Mouse (Mus musculus): ENCODE measurements around the gene Cfap43.
"Not testable (repeated sequence)": the region's sequence is repeated elsewhere in the genome, so short reads cannot be mapped to it uniquely, and the experiment has no call there.

The Cfap43 gene

DNA sequence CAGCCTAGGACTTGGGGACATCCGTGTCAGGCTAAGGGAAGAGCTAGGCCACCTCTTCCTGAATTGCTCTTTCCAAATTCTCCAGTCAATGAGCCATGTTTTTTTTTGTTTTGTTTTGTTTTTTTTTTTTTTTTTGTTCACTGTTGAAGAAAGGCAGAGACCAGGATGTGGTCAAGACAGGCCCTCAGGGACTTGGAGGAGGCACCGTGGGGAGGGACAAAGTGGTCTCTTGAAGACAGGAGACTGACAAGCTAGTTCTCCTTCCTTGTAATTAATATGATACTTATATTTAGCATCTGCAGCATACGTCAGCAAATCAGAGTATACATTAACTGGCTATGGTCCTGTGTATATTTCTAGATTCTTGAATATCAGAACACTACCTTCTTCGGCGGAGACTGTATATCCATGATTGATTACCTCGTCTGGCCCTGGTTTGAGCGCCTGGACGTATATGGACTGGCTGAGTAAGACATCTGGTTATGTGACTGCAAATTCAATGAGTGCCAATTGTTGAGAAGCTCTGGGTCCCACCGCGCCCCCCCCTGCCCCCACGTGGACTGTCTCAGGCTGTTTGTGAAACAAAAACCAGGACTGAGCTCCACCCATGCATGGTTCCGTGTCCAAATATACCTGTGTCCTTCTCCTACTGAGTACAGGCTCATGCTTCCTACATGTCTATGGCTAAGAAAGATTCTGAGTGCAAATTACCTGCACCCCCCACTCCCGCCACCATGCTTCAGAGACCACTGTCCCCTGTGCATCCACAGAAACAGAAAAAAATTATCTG lies 34.6 kb downstream of the Cfap43 start:
- no peak for DNase-seq

DNA sequence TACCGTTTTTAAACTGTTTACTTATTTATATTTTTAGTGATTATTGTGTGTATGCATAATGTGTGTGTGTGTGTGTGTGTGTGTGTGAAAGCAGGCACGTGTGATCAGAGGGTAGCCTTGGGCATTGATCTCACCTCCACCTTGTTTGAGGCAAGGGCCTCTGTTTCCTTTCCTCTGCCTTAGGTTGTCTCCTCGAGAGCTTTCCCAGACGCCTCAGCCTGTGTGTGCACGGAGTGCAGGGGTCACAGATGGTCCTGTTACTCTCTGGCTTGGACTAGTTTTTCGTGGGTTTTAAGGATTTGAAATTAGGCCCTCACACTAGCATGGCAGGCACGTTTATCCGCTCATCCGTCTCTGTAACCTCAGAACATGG lies 36.2 kb downstream of the Cfap43 start:
- DNase-seq = no peak

- peak; percentile 77 for DNase-seq
These were observed 36.8 kb downstream of the Cfap43 start for GRCm38 (mm10) chr19:47882151-47882881.

- DNase-seq = no peak
These were observed 37.5 kb downstream of the Cfap43 start for GRCm38 (mm10) chr19:47881538-47881937.

DNA sequence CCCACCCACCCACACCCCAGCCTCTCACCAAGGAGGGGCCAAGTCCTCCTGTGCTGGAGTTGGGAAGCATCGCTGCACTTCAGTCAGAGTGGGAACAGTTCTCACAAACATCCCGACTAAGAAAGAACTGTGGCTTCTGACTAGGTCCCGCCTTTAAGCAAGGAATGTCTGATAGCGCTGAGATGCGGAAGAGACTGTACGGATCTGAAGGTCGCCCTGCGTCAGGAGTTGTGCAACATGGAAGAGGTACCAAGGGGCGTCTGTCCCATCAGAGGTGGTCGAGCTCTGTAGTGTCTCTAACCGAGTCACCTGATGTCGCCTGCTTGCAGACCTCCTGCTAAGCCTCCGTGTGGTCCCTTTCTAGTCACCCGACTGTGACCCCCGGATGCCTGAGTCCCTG lies 42.8 kb downstream of the Cfap43 start:
- DNase-seq = no peak

DNA sequence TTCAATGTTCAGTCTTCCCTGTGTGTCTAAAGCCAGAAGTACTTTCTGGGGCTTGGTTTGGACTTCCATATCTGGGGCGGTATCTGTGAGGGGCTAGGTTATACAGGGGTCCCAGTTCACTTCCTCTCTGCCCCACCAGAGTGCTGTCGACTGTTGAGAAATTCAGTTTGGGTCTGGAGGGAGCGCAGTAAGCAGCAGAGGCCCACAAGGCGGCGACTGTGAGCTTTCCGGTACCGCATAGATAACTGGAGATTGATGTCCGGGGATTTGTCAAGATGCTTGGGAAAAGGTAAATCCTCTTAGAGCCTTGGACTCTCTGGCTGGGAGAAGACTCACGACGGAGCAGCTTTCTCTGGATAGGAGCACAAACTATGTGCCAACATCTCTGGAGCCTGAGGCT lies 47.6 kb downstream of the Cfap43 start:
- DNase-seq = no peak

GRCm38 (mm10) chr19:47870102-47870666 lies 48.9 kb downstream of the Cfap43 start:
- DNase-seq = no peak

DNA sequence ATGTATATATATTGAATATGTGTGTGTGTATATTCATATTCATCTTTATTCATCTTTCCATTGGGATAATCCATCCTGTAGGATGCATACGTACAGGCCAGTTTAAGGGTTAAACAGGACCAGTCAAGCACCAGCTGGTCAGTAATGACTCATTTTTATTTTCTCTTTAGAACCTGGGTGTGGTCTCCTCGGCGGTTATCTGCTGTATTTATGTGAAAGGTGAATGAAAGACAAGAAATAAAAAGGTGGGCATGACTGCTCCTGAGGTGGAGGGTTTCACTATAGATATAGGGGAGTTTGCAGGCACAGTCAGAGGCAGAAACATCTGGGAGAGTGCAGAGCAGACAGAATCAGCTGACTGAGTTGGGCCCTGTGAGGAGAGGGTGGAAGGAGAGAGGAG lies 49.6 kb downstream of the Cfap43 start:
- DNase-seq = no peak

- no peak for DNase-seq
These were observed 50.1 kb downstream of the Cfap43 start for GRCm38 (mm10) chr19:47868951-47869350.

GRCm38 (mm10) chr19:47867628-47868175 lies 51.4 kb downstream of the Cfap43 start:
- no peak for DNase-seq

DNA sequence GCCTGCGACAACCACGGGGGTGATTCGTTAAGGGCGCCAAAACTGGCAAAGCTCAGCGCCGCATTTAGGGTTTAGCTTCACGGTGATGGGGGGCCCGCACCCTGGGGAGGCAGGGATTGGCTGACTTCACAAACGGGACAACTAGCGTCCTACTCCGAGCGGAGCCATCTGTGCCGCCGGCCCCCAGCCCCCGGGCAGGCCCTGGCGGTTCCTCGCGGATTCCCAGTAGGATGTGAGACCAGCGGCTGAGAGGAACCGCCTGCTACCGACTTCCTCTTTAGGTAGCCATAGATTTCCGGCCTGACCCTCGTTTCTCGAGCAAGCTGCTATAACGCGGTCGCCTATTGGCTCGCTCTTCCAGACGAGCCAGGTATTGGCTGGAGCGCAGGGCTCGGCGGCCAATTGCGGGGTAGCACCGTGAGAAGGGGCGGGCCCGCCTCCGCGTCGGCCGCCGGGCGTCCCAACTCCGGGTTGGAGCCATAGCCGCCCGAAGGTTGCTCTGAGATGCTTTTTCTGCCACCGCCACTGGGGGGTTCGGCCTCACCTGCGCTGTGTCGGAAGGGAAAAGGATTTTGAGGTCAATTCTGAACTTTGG lies 53.6 kb downstream of the Cfap43 start, which contains the start of gene Gsto2:
TSS of gene Gsto2 (plus strand) at position 182 of the 595 bp plus-strand sequence.
- peak; percentile 94 for DNase-seq

GRCm38 (mm10) chr19:47864721-47865120 lies 54.4 kb downstream of the Cfap43 start:
- DNase-seq = no peak

DNA sequence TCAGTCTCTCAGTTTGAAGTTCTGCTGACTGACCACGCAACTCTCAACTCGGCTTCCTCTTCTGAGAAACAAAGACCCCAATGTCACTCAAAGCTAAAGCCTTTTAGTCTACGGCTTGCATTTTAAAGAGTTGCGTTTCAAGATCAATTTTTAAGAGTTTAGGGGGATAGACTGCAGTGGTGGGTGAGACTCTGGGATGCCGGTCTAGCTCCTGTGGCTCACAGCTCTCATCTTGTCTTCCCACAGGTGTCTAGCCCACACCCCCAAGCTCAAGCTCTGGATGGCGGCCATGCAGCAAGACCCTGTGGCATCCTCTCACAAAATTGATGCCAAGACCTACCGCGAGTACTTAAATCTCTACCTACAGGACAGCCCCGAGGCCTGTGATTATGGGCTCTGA lies 55.0 kb downstream of the Cfap43 start:
- DNase-seq = no peak

- no peak for DNase-seq
These were observed 56.5 kb downstream of the Cfap43 start for GRCm38 (mm10) chr19:47862581-47862980.

DNA sequence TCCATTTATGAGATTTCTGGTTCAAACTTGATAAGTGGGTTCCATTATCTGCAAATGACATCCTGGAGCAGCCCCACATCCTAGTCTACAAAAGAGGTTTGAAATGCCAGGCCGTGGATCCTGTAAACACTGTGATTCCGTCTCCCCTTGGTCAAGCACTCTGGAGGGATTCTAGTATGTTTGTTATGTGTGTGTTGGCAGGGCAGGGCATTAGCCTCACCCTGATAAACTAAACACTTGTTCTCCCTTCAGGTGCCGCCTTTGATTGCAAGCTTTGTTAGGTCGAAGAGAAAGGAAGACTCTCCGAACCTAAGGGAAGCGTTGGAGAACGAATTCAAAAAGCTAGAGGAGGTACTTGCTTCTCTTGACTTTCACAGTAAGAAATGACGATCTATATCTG lies 59.9 kb downstream of the Cfap43 start:
- no peak for DNase-seq

- DNase-seq = no peak
These were observed 60.8 kb downstream of the Cfap43 start for GRCm38 (mm10) chr19:47857957-47858942.

GRCm38 (mm10) chr19:47854796-47855783 lies 64.0 kb downstream of the Cfap43 start, which contains the start of gene Gsto1:
Gsto1 (plus strand) TSS chr19:47854970.
- DNase-seq = peak; percentile 91

GRCm38 (mm10) chr19:47853951-47854795 lies 64.9 kb downstream of the Cfap43 start:
- no peak for DNase-seq

DNA sequence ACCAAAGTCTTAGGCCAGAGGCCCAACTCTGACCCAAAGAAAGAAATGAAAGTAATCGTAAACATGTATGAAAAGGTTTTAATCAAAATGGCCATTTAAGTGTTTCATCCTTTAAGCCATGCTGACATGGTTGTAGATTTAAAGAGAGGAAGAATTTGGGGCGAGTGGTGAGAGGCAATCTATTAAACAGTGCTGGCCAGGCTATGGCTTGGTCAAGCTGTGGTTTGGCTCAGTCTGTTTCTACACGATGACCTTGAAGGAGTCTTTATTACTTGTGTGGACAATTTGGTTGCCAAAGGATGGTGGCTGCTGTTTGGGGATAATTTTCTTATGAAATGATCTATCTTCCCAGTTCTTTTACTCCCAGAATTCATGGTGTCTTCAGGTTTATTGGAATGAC lies 66.0 kb downstream of the Cfap43 start:
- DNase-seq = no peak

DNA sequence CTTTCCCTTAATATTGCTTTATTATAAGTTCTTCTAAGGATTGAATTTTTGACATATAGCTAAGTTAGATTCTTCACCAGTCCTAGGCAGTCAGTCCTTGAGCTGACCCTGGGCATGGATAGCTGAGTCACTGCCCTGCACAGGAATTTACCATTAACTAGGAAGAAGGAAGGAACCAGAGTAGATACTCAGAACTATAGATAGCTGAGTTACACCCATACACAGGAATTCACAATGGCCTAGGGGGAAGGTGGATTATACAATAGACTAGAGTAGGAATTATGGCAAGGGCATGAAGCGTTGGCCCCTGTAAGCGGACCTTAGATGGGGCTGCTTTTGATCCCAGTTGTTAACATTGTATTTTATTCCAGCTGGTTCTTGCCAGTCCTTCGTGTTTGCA lies 67.0 kb downstream of the Cfap43 start:
- DNase-seq = not testable (repeated sequence)

All from kidney, adult 9 months (tissue).